Mouse (Mus musculus) limb, embryonic 14.5 days (tissue): Measurements from ENCODE around the gene Rad9a. TPM values are rescaled to one million over a fixed set of nuclear protein-coding genes. Genes with fewer than 3 reads are reported as not detected.

Experiments used
- ATAC-seq: fragments of 200-750 bp; cut with Nextera tagmentation; 2 replicates; pipeline ENCODE4 v1.8.0; 2017; ENCODE audit warnings: low read depth, moderate number of reproducible peaks, moderate TSS enrichment; ENCODE audit not compliant: low FRiP score
- DNase-seq: peaks from one replicate; pipeline ENCODE4 v3.0.0-alpha.2; 2015; ENCODE audit warnings: low spot score
- H3K27ac ChIP-seq: fragments of 300-500 bp; sonication (generic); replicated peaks from 2 replicates; pipeline ENCODE4 v1.5.1; 2014; ENCODE audit warnings: low read depth, mild to moderate bottlenecking, low read length, moderate library complexity, mixed read lengths
- H3K27me3 ChIP-seq: fragments of 300-500 bp; sonication (generic); 2 replicates; pipeline ENCODE4 v1.6.1; 2014; ENCODE audit warnings: low read length, mixed read lengths; ENCODE audit not compliant: control insufficient read depth, insufficient read depth
- H3K36me3 ChIP-seq: fragments of 300-500 bp; sonication (generic); 2 replicates; pipeline ENCODE4 v1.6.1; 2014; ENCODE audit warnings: mild to moderate bottlenecking, low read length, moderate library complexity, mixed read lengths; ENCODE audit not compliant: control insufficient read depth, insufficient read depth
- H3K4me1 ChIP-seq: fragments of 300-500 bp; sonication (generic); 2 replicates; pipeline ENCODE4 v1.6.1; 2014; ENCODE audit warnings: antibody characterized with exemption, low read length, mixed read lengths; ENCODE audit not compliant: control insufficient read depth, insufficient read depth
- H3K4me2 ChIP-seq: fragments of 300-500 bp; sonication (generic); replicated peaks from 2 replicates; pipeline ENCODE4 v1.6.1; 2014; ENCODE audit warnings: low read depth, mild to moderate bottlenecking, low read length, moderate library complexity; ENCODE audit not compliant: severe bottlenecking
- H3K4me3 ChIP-seq: fragments of 300-500 bp; sonication (generic); replicated peaks from 2 replicates; pipeline ENCODE4 v1.5.1; 2014; ENCODE audit warnings: low read length
- H3K9ac ChIP-seq: fragments of 300-500 bp; sonication (generic); 2 replicates; pipeline ENCODE4 v1.6.1; 2014; ENCODE audit warnings: mild to moderate bottlenecking, low read depth, low read length, moderate library complexity; ENCODE audit not compliant: severe bottlenecking
- H3K9me3 ChIP-seq: fragments of 300-500 bp; sonication (generic); 2 replicates; pipeline ENCODE4 v1.6.1; 2016; ENCODE audit warnings: low read length; ENCODE audit not compliant: control insufficient read depth
- POLR2A ChIP-seq: fragments of 200-500 bp; IDR thresholded peaks from 2 replicates; pipeline ENCODE4 v1.8.0; 2012; ENCODE audit warnings: inconsistent platforms, mild to moderate bottlenecking, moderate library complexity, borderline replicate concordance; ENCODE audit not compliant: insufficient read depth, insufficient read length; ENCODE audit errors: extremely low read depth
- WGBS: fragments of 180-500 bp; shearing (Covaris S2); extraction: QIAGEN DNeasy Blood & Tissue Kit; methylation state at CpG from one replicate; pipeline ENCODE4 v1.1.7; 2014; 5-methylcytosine and 5-hydroxymethylcytosine counted together
- polyA plus RNA-seq, 2 experiments: library from polyadenylated mRNA; depleted of rRNA in 1 of 2; stranded (reverse) in 1 of 2; unstranded in 1 of 2; fragments of >200 nt; fragmentation: Nextera tagmentation in 1 of 2; extraction: Ambion mirVana in 1 of 2; gene quantifications; 2 replicates each; pipeline versions ENCODE4 v1.2.1 to v1.2.3; 2012 to 2014

Rad9a gene
- polyA plus RNA-seq, 2 experiments: 33.3 to 57.5 TPM

DNA sequence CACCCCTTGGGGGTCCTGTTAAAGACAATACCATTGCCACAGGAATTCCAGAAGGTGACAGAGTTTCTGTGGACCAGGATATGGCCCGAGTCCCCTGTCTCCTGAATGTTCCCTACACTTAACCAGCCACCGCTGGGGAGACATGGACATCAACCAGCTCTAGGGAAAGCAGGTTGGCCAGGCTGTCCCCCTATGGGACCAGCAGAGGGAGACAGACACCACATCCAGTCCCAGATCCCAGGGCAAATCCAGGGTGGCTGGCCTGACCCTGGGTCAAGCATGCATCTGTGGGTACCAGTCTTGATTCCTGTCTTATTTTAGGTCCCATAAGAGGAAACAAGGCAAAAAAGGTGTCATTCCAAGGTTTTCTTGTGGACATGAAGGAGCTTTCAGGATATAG, 5.5 kb upstream of the Rad9a start:
- no peak overlapping the region for H3K27ac ChIP-seq
- no peaks in the 10 kb centered on the region for H3K27me3 ChIP-seq
- TF ChIP-seq POLR2A: no peak
- H3K9me3 ChIP-seq: no peaks in the 10 kb centered on the region
- DNase-seq (peak; percentile 69), ATAC-seq (0 out of 2 replicates have a peak, but pooled peaks have one; percentile 61)
- H3K36me3 ChIP-seq: no peaks in the 10 kb centered on the region
- H3K4me2 ChIP-seq: no peak overlapping the region
- 0% methylated on average over 2 of the region's 2 CpGs for WGBS
- H3K4me3 ChIP-seq: no peak overlapping the region
- no peak overlapping the region for H3K9ac ChIP-seq
- peaks cover 10% of the 10 kb centered on the region for H3K4me1 ChIP-seq

DNA sequence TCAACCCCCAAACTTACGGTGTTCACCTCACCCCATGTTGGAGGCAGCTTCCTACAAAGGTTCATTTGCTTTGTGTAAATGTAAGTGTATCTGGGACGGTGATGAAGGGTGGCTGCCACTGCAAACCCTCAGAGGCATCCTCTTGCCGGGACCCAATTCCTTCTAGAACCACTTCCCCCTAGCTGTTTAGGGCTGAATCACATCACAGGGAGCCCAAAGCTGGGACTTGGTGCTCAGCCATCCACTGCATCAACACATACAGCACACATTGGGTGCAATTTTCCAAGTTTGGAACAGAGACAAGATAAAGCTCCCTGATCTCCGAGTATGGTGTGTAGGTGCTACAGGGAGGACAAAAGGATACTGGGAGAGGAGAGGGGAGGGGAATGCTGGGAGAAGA, 3.4 kb upstream of the Rad9a start:
- Histone ChIP-seq H3K36me3 (peaks cover 5% of the 10 kb centered on the region; the same call in 1 of the 2 replicates), H3K4me2 (no peak overlapping the region), H3K27me3 (no peaks in the 10 kb centered on the region), H3K4me1 (peaks cover 16% of the 10 kb centered on the region), H3K9ac (no peak overlapping the region), H3K9me3 (no peaks in the 10 kb centered on the region), H3K27ac (no peak overlapping the region), H3K4me3 (no peak overlapping the region)
- TF ChIP-seq POLR2A: no peak
- 71% methylated on average over 3 of the region's 4 CpGs for WGBS
- ATAC-seq (no peak), DNase-seq (no peak)

DNA sequence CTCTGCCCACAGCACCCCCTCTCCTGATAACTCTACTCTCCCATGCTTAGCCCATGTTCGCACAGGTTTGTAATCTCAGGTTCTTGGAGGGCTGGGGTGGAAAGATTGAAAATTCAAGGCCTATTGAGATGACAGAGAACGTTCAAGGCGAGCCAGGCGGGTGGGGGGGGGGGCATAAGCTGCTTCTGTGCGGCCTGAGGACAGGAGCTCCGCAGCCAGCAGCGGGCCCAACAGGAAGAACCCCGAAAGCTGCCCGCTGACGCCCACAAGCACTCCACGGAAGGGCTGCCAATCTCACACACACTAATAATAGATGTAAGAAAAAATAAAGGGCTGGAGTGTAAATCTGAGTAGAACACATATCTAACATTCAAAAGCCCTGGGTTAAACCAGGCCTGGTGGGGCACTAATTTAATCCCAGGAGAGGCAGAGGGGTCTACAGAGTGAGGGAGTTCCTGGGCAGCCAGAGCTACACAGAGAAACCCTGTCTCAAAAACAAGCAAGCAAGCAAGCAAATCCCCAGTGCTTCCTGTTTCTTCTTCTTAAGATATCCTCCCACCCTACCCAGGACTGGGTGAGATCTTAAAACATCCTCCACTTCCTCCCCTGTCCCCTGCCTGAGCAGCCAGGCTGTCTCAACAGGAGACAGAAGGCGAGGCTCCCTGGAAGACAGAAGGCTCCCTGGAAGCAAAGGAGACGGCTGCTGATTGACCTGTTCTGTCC, 2.3 kb upstream of the Rad9a start:
- H3K4me3 ChIP-seq: no peak overlapping the region
- H3K36me3 ChIP-seq: peaks cover 16% of the 10 kb centered on the region
- no peak overlapping the region for H3K9ac ChIP-seq
- H3K27ac ChIP-seq: no peak overlapping the region
- H3K27me3 ChIP-seq: no peaks in the 10 kb centered on the region
- DNase-seq: no peak
- H3K4me2 ChIP-seq: no peak overlapping the region
- WGBS: 60% methylated on average over 13 of the region's 13 CpGs
- peaks cover 16% of the 10 kb centered on the region for H3K4me1 ChIP-seq
- no peak for TF ChIP-seq POLR2A
- ATAC-seq: no peak
- H3K9me3 ChIP-seq: no peaks in the 10 kb centered on the region

DNA sequence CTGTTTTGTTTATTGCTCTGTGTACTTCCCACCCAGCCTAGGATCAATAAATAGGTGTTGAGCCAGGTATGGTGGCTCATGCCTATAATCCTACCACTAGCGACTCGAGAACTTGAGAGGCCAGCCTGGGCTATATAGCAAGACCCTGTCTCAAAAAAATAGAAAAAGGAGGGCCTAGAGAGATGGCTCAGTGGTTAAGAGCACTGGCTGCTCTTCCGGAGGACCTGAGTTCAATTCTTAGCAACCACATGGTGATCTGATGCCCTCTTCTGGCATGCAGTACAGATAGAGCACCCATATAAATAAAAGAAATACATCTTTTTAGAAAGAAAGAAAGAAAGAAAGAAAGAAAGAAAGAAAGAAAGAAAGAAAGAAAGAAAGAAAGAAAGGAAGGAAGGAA, 1.7 kb upstream of the Rad9a start:
- no peak for TF ChIP-seq POLR2A
- H3K4me1 ChIP-seq: peaks cover 16% of the 10 kb centered on the region
- H3K4me3 ChIP-seq: no peak overlapping the region
- no peak for DNase-seq
- 62% methylated on average over 3 of the region's 3 CpGs for WGBS
- no peak overlapping the region for H3K4me2 ChIP-seq
- no peak overlapping the region for H3K27ac ChIP-seq
- H3K9ac ChIP-seq: no peak overlapping the region
- H3K36me3 ChIP-seq: peaks cover 22% of the 10 kb centered on the region
- no peaks in the 10 kb centered on the region for H3K9me3 ChIP-seq
- no peaks in the 10 kb centered on the region for H3K27me3 ChIP-seq
- no peak for ATAC-seq

DNA sequence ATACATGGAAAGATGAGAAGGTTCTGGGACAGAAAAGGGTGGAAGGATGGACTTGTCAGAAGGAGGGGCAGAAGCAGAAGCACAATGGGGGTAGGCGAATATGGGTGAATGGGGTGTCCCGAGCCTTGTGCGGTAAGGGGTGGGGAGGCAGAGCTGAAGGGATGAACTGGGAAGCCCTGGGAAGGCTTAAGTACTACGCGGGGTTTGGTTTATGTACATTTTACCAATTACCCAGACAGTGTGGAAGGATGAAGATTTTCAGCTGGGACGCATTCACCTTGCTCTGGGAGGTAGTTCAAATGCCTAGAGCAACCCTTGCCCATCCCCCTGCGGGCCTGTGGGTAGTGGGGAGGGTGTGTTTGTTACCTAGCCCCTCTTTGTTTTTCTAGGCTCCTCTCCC, 687 bp upstream of the Rad9a start:
- WGBS: 29% methylated on average over 7 of the region's 7 CpGs
- peak overlapping the region; percentile 73 for H3K9ac ChIP-seq
- H3K4me3 ChIP-seq: peak overlapping the region; percentile 67
- H3K36me3 ChIP-seq: peaks cover 32% of the 10 kb centered on the region
- H3K9me3 ChIP-seq: no peaks in the 10 kb centered on the region
- DNase-seq (no peak), ATAC-seq (no peak)
- H3K27ac ChIP-seq: no peak overlapping the region
- no peaks in the 10 kb centered on the region for H3K27me3 ChIP-seq
- TF ChIP-seq POLR2A: no peak
- H3K4me1 ChIP-seq: peaks cover 16% of the 10 kb centered on the region
- H3K4me2 ChIP-seq: peak overlapping the region; percentile 98
